Mouse (Mus musculus) G1E (cell line): ENCODE results near the gene Ms4a8a.

ENCODE experiments used
- CTCF ChIP-seq: IDR thresholded peaks from 2 replicates; pipeline ENCODE4 v1.5.1; 2012; ENCODE audit warnings: low read depth, low read length, inconsistent platforms, mixed read lengths
- GATA1 ChIP-seq: IDR thresholded peaks from 2 replicates; pipeline ENCODE4 v1.6.1; 2012; ENCODE audit warnings: borderline replicate concordance, low read length, inconsistent platforms, mixed read lengths
- GATA2 ChIP-seq: IDR thresholded peaks from 2 replicates; pipeline ENCODE4 v1.6.1; 2012; ENCODE audit warnings: low read depth, low read length, inconsistent platforms, borderline replicate concordance
- POLR2AphosphoS5 ChIP-seq: IDR thresholded peaks from 2 replicates; pipeline ENCODE4 v1.6.1; 2012; ENCODE audit warnings: low read depth, low read length, inconsistent platforms; ENCODE audit not compliant: insufficient replicate concordance
- TAL1 ChIP-seq: conservative IDR thresholded peaks from 2 replicates; pipeline ENCODE4 v1.6.1; 2012; ENCODE audit warnings: low read depth, low read length, inconsistent platforms, mixed read lengths

DNA sequence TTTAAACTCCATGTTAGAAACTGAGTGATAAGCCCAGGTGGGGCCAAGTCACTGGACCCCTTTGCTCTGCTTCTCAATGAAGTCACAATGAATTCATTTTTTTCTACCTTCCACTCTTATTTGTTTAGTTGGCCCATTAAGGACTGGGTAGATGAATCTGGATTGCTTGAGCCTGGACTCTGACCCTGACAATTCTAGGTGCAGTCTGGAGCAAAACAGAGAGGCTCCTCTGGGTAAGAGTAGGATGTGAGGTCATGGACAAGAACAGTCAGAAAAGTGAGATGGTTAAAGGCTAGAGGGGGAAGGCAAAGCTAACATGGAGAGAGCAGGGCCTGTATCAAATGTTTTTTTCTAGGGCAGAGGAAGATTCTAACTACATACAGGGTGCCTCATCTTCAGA lies 31.5 kb downstream of the Ms4a8a start:
- no peak for TF ChIP-seq GATA2
- TF ChIP-seq CTCF, result no peak
- TF ChIP-seq GATA1, result no peak
- TF ChIP-seq TAL1, result no peak
- no peak for TF ChIP-seq POLR2AphosphoS5
